Mouse (Mus musculus) kidney, adult 2 months (tissue): ENCODE measurements at regions not wholly inside any gene's neighbourhood (a gene's known extent, or its start where the extent isn't known, plus 50 kb on each side); places are given as distances from the start of the nearest gene placed in this dataset.

Experiments used
- DNase-seq: peaks from one replicate; pipeline ENCODE4 v3.0.0; 2021
- H3K27ac ChIP-seq: fragments of 200-500 bp; 2 replicates; pipeline ENCODE4 v1.5.1; 2012; ENCODE audit warnings: low read depth, low read length, control low read depth, inconsistent platforms; ENCODE audit not compliant: insufficient read depth
- H3K27me3 ChIP-seq: fragments of 200-500 bp; replicated peaks from 2 replicates; pipeline ENCODE4 v1.6.1; 2012; ENCODE audit warnings: mild to moderate bottlenecking, moderate library complexity, low read length, inconsistent platforms; ENCODE audit not compliant: control insufficient read depth, insufficient read depth
- H3K36me3 ChIP-seq: fragments of 200-500 bp; 2 replicates; pipeline ENCODE4 v1.6.1; 2012; ENCODE audit warnings: mild to moderate bottlenecking, moderate library complexity, low read length, inconsistent platforms; ENCODE audit not compliant: control insufficient read depth, insufficient read depth
- H3K4me1 ChIP-seq: fragments of 200-500 bp; 2 replicates; pipeline ENCODE4 v1.6.1; 2011; ENCODE audit warnings: low read length; ENCODE audit not compliant: control insufficient read depth, insufficient read depth
- H3K4me3 ChIP-seq: fragments of 200-500 bp; 2 replicates; pipeline ENCODE4 v1.5.1; 2011; ENCODE audit warnings: mild to moderate bottlenecking, low read depth, low read length, control low read depth; ENCODE audit not compliant: insufficient read depth
- CTCF ChIP-seq: fragments of 200-500 bp; conservative IDR thresholded peaks from 2 replicates; pipeline ENCODE4 v1.5.1; 2011; ENCODE audit warnings: low read depth, mild to moderate bottlenecking, control low read depth, low read length, moderate library complexity, mixed read lengths; ENCODE audit not compliant: insufficient read depth, insufficient read length
- POLR2A ChIP-seq: fragments of 200-500 bp; IDR thresholded peaks from one replicate; pipeline ENCODE4 v1.6.1; 2011; ENCODE audit warnings: low read depth, low read length, control low read depth
- WGBS: fragments of 180-500 bp; shearing (Covaris S2); methylation state at CpG from one replicate; pipeline ENCODE4 v1.1.7; 2018; 5-methylcytosine and 5-hydroxymethylcytosine counted together

- H3K4me1 ChIP-seq, result no peaks in the 10 kb centered on the region
- no peak for TF ChIP-seq CTCF
- TF ChIP-seq POLR2A, result no peak
- no peak overlapping the region for H3K4me3 ChIP-seq
- no peaks in the 10 kb centered on the region for H3K27me3 ChIP-seq
- no peak for DNase-seq
- no peak overlapping the region for H3K27ac ChIP-seq
- WGBS, result 98% methylated on average over 2 of the region's 2 CpGs
- H3K36me3 ChIP-seq, result no peaks in the 10 kb centered on the region
Measured at GRCm38 (mm10) chr3:39397677-39398076, 510.9 kb downstream of the Fat4 start.

GRCm38 (mm10) chr3:39424778-39425642, 538.3 kb downstream of the Fat4 start:
- WGBS, result 67% methylated on average over 5 of the region's 5 CpGs
- no peak for DNase-seq
- TF ChIP-seq POLR2A (no peak), CTCF (no peak)
- Histone ChIP-seq H3K36me3 (no peaks in the 10 kb centered on the region), H3K4me1 (no peaks in the 10 kb centered on the region), H3K27me3 (no peaks in the 10 kb centered on the region), H3K4me3 (no peak overlapping the region), H3K27ac (no peak overlapping the region)

- no peak overlapping the region for H3K4me3 ChIP-seq
- H3K4me1 ChIP-seq, result no peaks in the 10 kb centered on the region
- H3K27ac ChIP-seq, result no peak overlapping the region
- no peak for DNase-seq
- no peak for TF ChIP-seq POLR2A
- TF ChIP-seq CTCF, result no peak
- H3K27me3 ChIP-seq, result no peaks in the 10 kb centered on the region
- WGBS, result 69% methylated on average over 2 of the region's 2 CpGs
- no peaks in the 10 kb centered on the region for H3K36me3 ChIP-seq
Measured at GRCm38 (mm10) chr3:39425643-39426016, 538.9 kb downstream of the Fat4 start.

- TF ChIP-seq POLR2A (no peak), CTCF (no peak)
- H3K27me3 ChIP-seq, result no peaks in the 10 kb centered on the region; the same call in 1 of the 2 replicates
- no peak for DNase-seq
- no peak overlapping the region for H3K27ac ChIP-seq
- H3K36me3 ChIP-seq, result no peaks in the 10 kb centered on the region
- no peak overlapping the region for H3K4me3 ChIP-seq
- no peaks in the 10 kb centered on the region for H3K4me1 ChIP-seq
- 68% methylated on average over 10 of the region's 10 CpGs for WGBS
Measured at GRCm38 (mm10) chr3:39443328-39443727, 556.6 kb downstream of the Fat4 start.

GRCm38 (mm10) chr3:39455650-39456049, 568.9 kb downstream of the Fat4 start:
- Histone ChIP-seq H3K27me3 (no peaks in the 10 kb centered on the region), H3K4me3 (no peak overlapping the region), H3K4me1 (no peaks in the 10 kb centered on the region), H3K36me3 (no peaks in the 10 kb centered on the region), H3K27ac (no peak overlapping the region)
- DNase-seq, result no peak
- TF ChIP-seq CTCF (no peak), POLR2A (no peak)

GRCm38 (mm10) chr3:39460183-39460888, 573.6 kb downstream of the Fat4 start:
- Histone ChIP-seq H3K4me1 (no peaks in the 10 kb centered on the region), H3K27me3 (no peaks in the 10 kb centered on the region), H3K27ac (no peak overlapping the region), H3K4me3 (no peak overlapping the region), H3K36me3 (no peaks in the 10 kb centered on the region)
- WGBS, result 55% methylated on average over 14 of the region's 14 CpGs
- no peak for DNase-seq
- TF ChIP-seq CTCF, result no peak
- no peak for TF ChIP-seq POLR2A

- Histone ChIP-seq H3K4me3 (no peak overlapping the region), H3K27me3 (no peaks in the 10 kb centered on the region), H3K36me3 (no peaks in the 10 kb centered on the region), H3K4me1 (no peaks in the 10 kb centered on the region), H3K27ac (no peak overlapping the region)
- DNase-seq, result no peak
- WGBS, result 92% methylated on average over 4 of the region's 4 CpGs
- no peak for TF ChIP-seq CTCF
Measured at GRCm38 (mm10) chr3:39461561-39461960, 574.8 kb downstream of the Fat4 start.
